Mouse (Mus musculus): ENCODE results near the gene Wasf2. TPM values are rescaled to one million over a fixed set of nuclear protein-coding genes. Genes with fewer than 3 reads are reported as not detected.

The Wasf2 gene
- polyA plus RNA-seq (2012; fragmentation: generic; extraction: Trizol): 62.0 TPM

DNA sequence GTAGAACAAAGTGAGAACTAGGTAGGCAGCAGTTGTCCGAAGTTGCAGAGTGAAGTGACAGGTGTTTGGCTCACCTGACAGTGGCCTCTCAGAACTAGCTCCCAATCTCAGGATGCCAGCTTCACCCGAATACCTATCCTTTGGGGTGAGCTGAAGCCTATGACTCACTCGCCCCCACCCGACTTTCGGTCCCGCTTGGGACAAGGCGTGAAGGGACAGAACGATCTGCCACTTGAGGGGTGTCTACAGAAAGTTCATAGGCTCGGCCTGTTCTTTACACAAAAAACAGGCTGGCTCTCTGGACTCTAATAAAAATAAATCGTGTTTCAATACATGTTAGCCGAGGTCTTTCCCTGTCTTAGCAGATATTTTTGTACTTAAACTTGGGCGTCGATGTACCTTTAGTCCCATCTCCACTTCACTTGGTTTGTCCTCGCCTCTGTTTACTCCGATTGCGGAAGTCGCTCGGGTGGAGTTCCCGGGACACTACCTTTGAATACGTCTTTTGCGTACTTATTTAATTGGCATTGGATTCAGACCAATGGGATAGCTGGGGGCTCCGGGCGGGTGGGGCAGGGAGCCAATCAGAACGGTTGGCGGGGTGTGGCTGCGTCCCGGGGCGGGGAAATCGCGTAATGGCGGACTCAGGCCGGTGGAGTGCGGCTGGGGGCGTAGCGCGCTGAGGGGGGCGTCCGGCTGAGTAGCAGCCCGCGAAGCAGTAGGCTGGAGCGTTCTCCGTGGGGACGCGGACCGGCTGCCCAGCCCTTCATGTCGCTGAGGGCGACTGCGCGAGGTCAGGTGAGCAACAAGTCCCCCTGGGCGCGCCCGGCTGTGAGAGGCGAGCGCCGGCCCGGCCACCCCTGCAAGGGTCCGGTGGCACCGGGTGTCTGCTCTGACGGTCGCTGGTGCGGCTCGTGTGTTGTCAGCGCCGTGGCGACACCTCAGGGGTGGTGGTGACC, at the start of gene Wasf2:
TSS of gene Wasf2 (plus strand) at position 575 of the 959 bp plus-strand sequence.
- H3K4me2 ChIP-seq (ENCODE audit: low read depth): peak within 1 kb of the TSS; percentile 80
- no peaks in the 10 kb centered on the region for H3K36me3 ChIP-seq (ENCODE audit: control insufficient read depth, insufficient read depth)
- H3ac ChIP-seq (ENCODE audit: control insufficient read depth, insufficient read length): peak within 1 kb of the TSS; percentile 35
- H3K27me3 ChIP-seq (ENCODE audit: control insufficient read depth, insufficient read depth, insufficient read length): no peaks in the 10 kb centered on the region
- H3K4me3 ChIP-seq: peak within 1 kb of the TSS; percentile 99
- H3K79me2 ChIP-seq (ENCODE audit: control insufficient read depth, insufficient read depth): peaks cover 45% of the 10 kb centered on the region
- TF ChIP-seq REST (IDR thresholded peaks at IDR 0.05; ENCODE audit: insufficient read depth, insufficient read length): peak; percentile 63
- peak in 1 of 3 experiments; percentile 37 for TF ChIP-seq MYOD1 (IDR thresholded peaks at IDR 0.05; ENCODE audit: control insufficient read depth in 1 of 3, insufficient read length in 2 of 3, low read depth in 2 of 3)
- no peak for TF ChIP-seq MYOG (IDR thresholded peaks at IDR 0.05; ENCODE audit: control insufficient read depth in 1 of 3, insufficient read depth in 1 of 3, insufficient read length in 2 of 3, low read depth in 2 of 3)
- no peak for TF ChIP-seq CEBPB (IDR thresholded peaks at IDR 0.05; ENCODE audit: insufficient read depth, poor library complexity, severe bottlenecking)
- TF ChIP-seq E2F4 (IDR thresholded peaks at IDR 0.05; ENCODE audit: insufficient read depth): no peak
- TF ChIP-seq USF1 (IDR thresholded peaks at IDR 0.05; ENCODE audit: low read depth): no peak
- TF ChIP-seq MAX (IDR thresholded peaks at IDR 0.05; ENCODE audit: low read depth): no peak
- TF ChIP-seq POLR2AphosphoS2 (IDR thresholded peaks at IDR 0.05; ENCODE audit: insufficient read length, low read depth): peak; percentile 94
- peak; percentile 95 for TF ChIP-seq POLR2A (IDR thresholded peaks at IDR 0.05; ENCODE audit: insufficient read length, low read depth)

DNA sequence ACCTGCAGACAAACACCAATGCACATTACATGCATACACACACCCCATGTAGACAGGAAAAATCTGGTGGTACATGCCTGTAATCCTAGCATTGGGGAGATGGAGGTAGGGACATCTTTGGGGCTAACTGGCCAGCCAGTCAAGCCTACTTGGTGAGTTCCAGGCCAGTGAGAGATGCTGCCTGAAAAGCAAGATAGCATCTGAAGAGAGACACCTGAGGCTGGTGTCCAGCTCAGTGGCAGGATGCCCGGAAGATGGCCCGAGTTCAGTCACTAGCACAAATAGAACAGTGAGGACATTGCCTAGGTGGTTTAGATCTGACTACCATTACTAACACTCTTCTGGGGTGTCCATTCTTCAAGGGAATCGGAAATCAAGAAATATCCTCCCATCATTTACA, 49.4 kb upstream of the Wasf2 start:
- H3K79me2 ChIP-seq (ENCODE audit: control insufficient read depth, insufficient read depth): peaks cover 2% of the 10 kb centered on the region
- no peak overlapping the region for H3K4me3 ChIP-seq
- TF ChIP-seq CEBPB (IDR thresholded peaks at IDR 0.05; ENCODE audit: insufficient read depth, poor library complexity, severe bottlenecking) (no peak), POLR2AphosphoS2 (IDR thresholded peaks at IDR 0.05; ENCODE audit: insufficient read length, low read depth) (peak; percentile 69)
- no peak overlapping the region for H3ac ChIP-seq (ENCODE audit: control insufficient read depth, insufficient read length)
- no peak overlapping the region for H3K4me2 ChIP-seq (ENCODE audit: low read depth)
- H3K27me3 ChIP-seq (ENCODE audit: control insufficient read depth, insufficient read depth, insufficient read length): no peaks in the 10 kb centered on the region
- peaks cover 24% of the 10 kb centered on the region for H3K36me3 ChIP-seq (ENCODE audit: control insufficient read depth, insufficient read depth)

DNA sequence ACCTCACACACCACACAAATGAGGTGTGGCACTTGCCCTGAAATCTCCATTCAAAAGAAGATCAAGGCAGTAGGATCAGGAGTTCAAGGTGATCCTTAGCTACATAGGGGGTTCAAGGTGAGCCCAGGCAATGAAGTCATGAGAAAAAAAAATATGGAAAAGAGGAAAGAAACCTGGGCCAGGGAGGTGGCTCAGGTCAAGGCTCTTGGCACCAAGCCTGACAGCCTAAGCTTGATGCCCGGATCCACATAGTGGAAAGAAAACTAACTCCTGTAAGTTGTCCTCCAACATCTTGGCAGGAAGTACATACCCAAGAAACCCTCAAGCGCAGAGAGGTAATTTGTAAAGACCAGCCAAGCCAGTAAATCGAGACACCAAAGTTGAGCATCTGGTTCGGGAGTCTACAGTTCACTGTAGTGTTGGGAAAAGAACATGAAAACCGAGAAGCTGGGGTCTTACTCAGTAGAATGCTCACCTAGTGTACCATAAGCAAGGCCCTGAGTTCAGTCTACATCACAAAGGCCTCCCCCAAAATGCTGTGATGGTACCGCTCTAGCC, 48.0 kb upstream of the Wasf2 start:
- H3K4me3 ChIP-seq: no peak overlapping the region
- H3K36me3 ChIP-seq (ENCODE audit: control insufficient read depth, insufficient read depth): peaks cover 16% of the 10 kb centered on the region
- no peaks in the 10 kb centered on the region for H3K27me3 ChIP-seq (ENCODE audit: control insufficient read depth, insufficient read depth, insufficient read length)
- no peak for TF ChIP-seq USF1 (IDR thresholded peaks at IDR 0.05; ENCODE audit: low read depth)
- TF ChIP-seq CEBPB (IDR thresholded peaks at IDR 0.05; ENCODE audit: insufficient read depth, poor library complexity, severe bottlenecking): no peak
- TF ChIP-seq POLR2A (IDR thresholded peaks at IDR 0.05; ENCODE audit: insufficient read length, low read depth): no peak
- H3K4me2 ChIP-seq (ENCODE audit: low read depth): no peak overlapping the region
- no peaks in the 10 kb centered on the region for H3K79me2 ChIP-seq (ENCODE audit: control insufficient read depth, insufficient read depth)
- H3ac ChIP-seq (ENCODE audit: control insufficient read depth, insufficient read length): no peak overlapping the region

DNA sequence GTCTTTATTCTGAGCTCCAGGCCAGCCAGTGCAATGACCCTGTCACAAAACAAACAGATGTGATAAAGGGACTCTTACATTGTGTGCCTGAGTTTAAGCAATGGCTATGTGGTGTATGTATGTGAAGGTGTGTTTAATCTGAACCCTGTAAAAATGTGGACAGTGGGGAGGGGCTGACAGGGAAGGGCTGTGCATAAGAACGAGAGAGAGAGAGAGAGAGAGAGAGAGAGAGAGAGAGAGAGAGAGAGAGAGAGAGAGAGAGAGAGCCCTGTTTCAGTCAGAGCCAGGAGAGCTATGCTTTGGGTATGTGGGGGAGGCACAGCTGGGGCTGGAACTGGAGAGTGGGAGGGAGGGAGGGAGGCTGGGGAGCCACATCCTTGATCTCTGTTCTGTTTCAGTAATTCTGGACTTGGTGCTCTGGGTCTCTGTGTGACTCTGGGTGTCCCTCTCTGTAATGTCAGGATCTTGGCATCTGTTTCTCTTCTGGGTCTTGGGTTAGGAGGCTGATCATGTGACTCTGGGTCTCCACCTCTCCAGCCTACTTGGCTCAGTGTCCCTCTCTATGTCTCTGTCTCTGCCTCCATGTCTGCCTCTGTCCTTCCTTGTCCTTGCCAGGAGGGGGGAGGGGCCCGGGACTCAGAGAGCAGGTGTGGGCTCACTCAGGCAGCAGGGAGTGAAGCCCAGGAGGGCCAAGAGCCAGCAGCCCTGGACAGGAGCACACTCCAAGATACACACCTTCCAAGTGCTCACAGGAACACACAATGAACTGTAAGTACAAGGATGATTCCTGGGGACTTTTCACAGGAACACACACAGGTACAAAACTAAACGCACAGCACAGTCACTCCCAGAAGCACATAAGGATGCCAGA, 46.1 kb upstream of the Wasf2 start:
- TF ChIP-seq POLR2AphosphoS2 (IDR thresholded peaks at IDR 0.05; ENCODE audit: insufficient read length, low read depth): no peak
- TF ChIP-seq TCF3 (IDR thresholded peaks at IDR 0.05; ENCODE audit: insufficient read length, low read depth): no peak
- TF ChIP-seq SRF (IDR thresholded peaks at IDR 0.05; ENCODE audit: control insufficient read depth, insufficient read length, low read depth): no peak
- TF ChIP-seq POLR2A (IDR thresholded peaks at IDR 0.05; ENCODE audit: insufficient read length, low read depth): peak; percentile 27
- TF ChIP-seq USF1 (IDR thresholded peaks at IDR 0.05; ENCODE audit: low read depth): peak; percentile 79
- TF ChIP-seq MYOG (IDR thresholded peaks at IDR 0.05; ENCODE audit: control insufficient read depth in 1 of 3, insufficient read depth in 1 of 3, insufficient read length in 2 of 3, low read depth in 2 of 3): peak in 1 of 3 experiments; percentile 47
- peak in 1 of 3 experiments; percentile 57 for TF ChIP-seq MYOD1 (IDR thresholded peaks at IDR 0.05; ENCODE audit: control insufficient read depth in 1 of 3, insufficient read length in 2 of 3, low read depth in 2 of 3)
- no peak for TF ChIP-seq TCF12 (IDR thresholded peaks at IDR 0.05; ENCODE audit: insufficient read depth, poor library complexity, severe bottlenecking)
- TF ChIP-seq MAX (IDR thresholded peaks at IDR 0.05; ENCODE audit: low read depth): no peak
- TF ChIP-seq CEBPB (IDR thresholded peaks at IDR 0.05; ENCODE audit: insufficient read depth, poor library complexity, severe bottlenecking): no peak
- TF ChIP-seq E2F4 (IDR thresholded peaks at IDR 0.05; ENCODE audit: insufficient read depth): no peak
- H3ac ChIP-seq (ENCODE audit: control insufficient read depth, insufficient read length): no peak overlapping the region
- no peaks in the 10 kb centered on the region for H3K79me2 ChIP-seq (ENCODE audit: control insufficient read depth, insufficient read depth)
- H3K27me3 ChIP-seq (ENCODE audit: control insufficient read depth, insufficient read depth, insufficient read length): no peaks in the 10 kb centered on the region
- peak overlapping the region; percentile 28 for H3K4me2 ChIP-seq (ENCODE audit: low read depth)
- no peak overlapping the region for H3K4me3 ChIP-seq
- peaks cover 9% of the 10 kb centered on the region for H3K36me3 ChIP-seq (ENCODE audit: control insufficient read depth, insufficient read depth)

Measured in myocyte (in vitro differentiated cells).